Mouse (Mus musculus) liver, postnatal 0 days (tissue): ENCODE measurements at regions not wholly inside any gene's neighbourhood (a gene's known extent, or its start where the extent isn't known, plus 50 kb on each side); places are given as distances from the start of the nearest gene placed in this dataset.

Experiments used
- CTCF ChIP-seq: sonication (generic); IDR thresholded peaks from 2 replicates; pipeline ENCODE4 v1.5.1; 2016; ENCODE audit warnings: antibody characterized with exemption, low read depth
- EP300 ChIP-seq: IDR thresholded peaks from 2 replicates; pipeline ENCODE4 v1.6.1; 2016; ENCODE audit warnings: antibody characterized with exemption, low read depth, mild to moderate bottlenecking

GRCm38 (mm10) chr17:68152438-68153120, 121.0 kb upstream of the L3mbtl4 start:
- TF ChIP-seq CTCF: no peak
- TF ChIP-seq EP300: no peak
